Mouse (Mus musculus) stomach, postnatal 0 days (tissue): Measurements from ENCODE around the gene Pik3cd.

ENCODE experiments used
- CTCF ChIP-seq: IDR thresholded peaks from 2 replicates; pipeline ENCODE4 v1.5.1; 2016; ENCODE audit warnings: antibody characterized with exemption, low read depth, mild to moderate bottlenecking, moderate library complexity
- EP300 ChIP-seq: optimal IDR thresholded peaks from 2 replicates; pipeline ENCODE3; 2016; ENCODE audit warnings: antibody characterized with exemption

DNA sequence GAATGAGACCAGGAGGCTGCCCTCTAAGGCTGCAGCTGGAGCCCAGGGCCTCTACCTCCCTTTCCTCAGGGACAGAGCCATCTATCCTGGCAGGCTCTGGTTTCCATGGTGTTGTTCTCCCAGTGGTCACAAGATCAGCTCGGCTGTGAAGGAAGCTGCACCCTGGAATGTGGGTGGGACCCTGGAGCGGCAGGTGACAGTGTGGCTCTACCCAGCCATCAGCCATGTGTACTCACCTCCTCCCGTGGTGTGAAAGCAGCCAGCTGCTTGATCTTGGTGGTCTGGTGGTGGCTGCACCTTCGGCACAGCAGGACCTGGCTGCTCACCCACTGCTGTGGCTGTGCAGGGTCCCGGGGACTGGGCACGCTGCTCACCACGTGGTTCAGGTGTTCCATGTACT is 28.5 kb upstream of the Pik3cd start:
- TF ChIP-seq EP300: no peak
- TF ChIP-seq CTCF: no peak
